Mouse (Mus musculus): ENCODE results near the gene Sptssb.

GRCm38 (mm10) chr3:69895516-69895915 is 35.8 kb upstream of the Sptssb start:
- no peak for TF ChIP-seq POLR2A (IDR thresholded peaks at IDR 0.05; ENCODE audit: low read depth, low read length)
- TF ChIP-seq CTCF (IDR thresholded peaks at IDR 0.05; ENCODE audit: borderline replicate concordance, insufficient read depth, low read length) = no peak

Measured in embryonic fibroblast, embryonic 13.5 days (primary cell).